Mouse (Mus musculus) embryonic facial prominence, embryonic 13.5 days (tissue): ENCODE measurements around the gene Fgf9. TPM values are rescaled to one million over a fixed set of nuclear protein-coding genes. Genes with fewer than 3 reads are reported as not detected.
A peak's percentile ranks its signal among the peaks of the same experiment; 100 is the strongest.

Experiments
- ATAC-seq: fragments of 200-750 bp; cut with Nextera tagmentation; 2 replicates; pipeline ENCODE4 v1.8.0; 2017; ENCODE audit warnings: low read depth; ENCODE audit not compliant: insufficient number of reproducible peaks, insufficient read depth, low FRiP score, low TSS enrichment
- H3K27ac ChIP-seq: fragments of 300-500 bp; sonication (generic); 2 replicates; pipeline ENCODE4 v1.5.1; 2015; ENCODE audit warnings: moderate library complexity, mild to moderate bottlenecking, inconsistent platforms
- H3K27me3 ChIP-seq: fragments of 300-500 bp; sonication (generic); 2 replicates; pipeline ENCODE4 v1.6.1; 2015; ENCODE audit warnings: mild to moderate bottlenecking, inconsistent platforms
- H3K36me3 ChIP-seq: fragments of 300-500 bp; sonication (generic); 2 replicates; pipeline ENCODE4 v1.6.1; 2015; ENCODE audit warnings: mild to moderate bottlenecking, inconsistent platforms
- H3K4me1 ChIP-seq: fragments of 300-500 bp; sonication (generic); 2 replicates; pipeline ENCODE4 v1.6.1; 2015; ENCODE audit warnings: inconsistent platforms
- H3K4me2 ChIP-seq: fragments of 300-500 bp; sonication (generic); 2 replicates; pipeline ENCODE4 v1.6.1; 2015; ENCODE audit warnings: moderate library complexity, mild to moderate bottlenecking, inconsistent platforms
- H3K4me3 ChIP-seq: fragments of 300-500 bp; sonication (generic); 2 replicates; pipeline ENCODE4 v1.5.1; 2015; ENCODE audit warnings: mild to moderate bottlenecking, inconsistent platforms
- H3K9ac ChIP-seq: fragments of 300-500 bp; sonication (generic); 2 replicates; pipeline ENCODE4 v1.6.1; 2015; ENCODE audit warnings: mild to moderate bottlenecking, inconsistent platforms
- H3K9me3 ChIP-seq: fragments of 300-500 bp; sonication (generic); 2 replicates; pipeline ENCODE4 v1.6.1; 2016; ENCODE audit warnings: inconsistent platforms
- WGBS: fragments of 180-500 bp; shearing (Covaris S2); methylation state at CpG from one replicate; pipeline ENCODE4 v1.1.7; 2015; ENCODE audit warnings: mixed read lengths; 5-methylcytosine and 5-hydroxymethylcytosine counted together
- polyA plus RNA-seq: library from polyadenylated mRNA; unstranded; fragments of >200 nt; fragmentation: Nextera tagmentation; extraction: Ambion mirVana; gene quantifications from 2 replicates; pipeline ENCODE4 v1.2.1, GENCODE M21; 2015

Gene Fgf9
- polyA plus RNA-seq = 7.5 and 10.4 TPM in 2 replicates

DNA sequence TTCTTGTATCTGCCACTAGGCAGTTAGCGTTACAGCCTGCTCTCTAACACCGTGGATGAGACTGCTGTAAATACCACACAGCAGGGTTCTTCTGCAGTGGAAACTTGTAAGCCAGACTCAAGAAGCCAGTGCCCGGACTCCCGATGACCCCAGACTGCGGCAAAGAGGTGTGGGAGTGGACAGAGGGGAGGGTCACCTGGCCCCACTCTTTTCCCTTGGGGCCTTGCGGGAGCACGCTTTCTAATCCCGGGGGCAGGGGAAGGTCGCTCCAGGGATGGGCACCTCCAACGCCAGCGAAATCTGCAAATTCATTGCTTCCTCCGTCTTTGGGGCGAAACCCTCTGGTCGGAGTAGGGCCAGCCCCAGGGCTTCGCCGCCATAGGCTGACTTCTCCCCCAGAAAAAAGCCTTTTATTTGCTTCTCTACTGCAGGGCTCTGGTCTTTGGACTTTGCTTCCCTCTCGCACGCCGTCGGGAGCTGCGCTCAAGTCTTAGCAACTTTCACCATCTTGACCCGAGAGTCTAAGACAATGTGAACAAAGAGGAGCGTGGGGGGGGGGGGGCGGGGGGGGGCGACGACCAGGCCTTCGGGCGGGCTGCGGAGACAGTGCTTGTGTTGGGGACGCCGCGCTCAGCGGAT lies at the start of gene Fgf9:
Gene Fgf9 (plus strand): TSS at position 67 of the 639 bp plus-strand sequence.
- Histone ChIP-seq H3K4me1 (peaks cover 49% of the 10 kb centered on the region), H3K27me3 (peaks cover 74% of the 10 kb centered on the region), H3K4me2 (peak within 1 kb of the TSS; percentile 94), H3K27ac (0 out of 2 replicates have a peak within 1 kb of the TSS, but pooled peaks have one; percentile 28), H3K36me3 (no peaks in the 10 kb centered on the region), H3K9ac (peak within 1 kb of the TSS; percentile 76), H3K9me3 (no peaks in the 10 kb centered on the region), H3K4me3 (peak within 1 kb of the TSS; percentile 57)
- under 1% methylated on average over 33 of the region's 33 CpGs for WGBS
- ATAC-seq = no peak

DNA sequence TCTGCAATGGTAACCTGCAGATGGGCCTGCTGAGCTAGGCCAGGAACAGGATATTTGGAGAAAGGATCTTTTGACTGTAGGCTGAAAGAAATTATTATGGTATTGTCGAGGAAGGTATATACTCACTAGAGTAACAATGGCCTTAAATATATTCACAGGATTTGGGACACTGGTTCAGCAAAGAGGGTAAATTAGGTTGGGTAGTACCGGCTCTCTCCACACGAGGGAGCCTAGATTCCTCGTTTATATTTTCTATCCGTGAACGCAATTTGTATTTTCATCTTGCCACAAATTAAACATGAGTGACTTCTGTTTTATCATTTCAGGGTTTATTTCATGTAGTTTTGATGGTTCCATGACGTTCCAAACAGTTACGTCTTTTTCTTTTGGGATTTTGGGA lies 35.8 kb upstream of the Fgf9 start:
- peaks cover 2% of the 10 kb centered on the region; the same call in 1 of the 2 replicates for H3K4me1 ChIP-seq

GRCm38 (mm10) chr14:58036174-58036573 lies 34.2 kb upstream of the Fgf9 start:
- no peaks in the 10 kb centered on the region for H3K9me3 ChIP-seq
- no peak overlapping the region for H3K4me2 ChIP-seq
- ATAC-seq = no peak
- 29% methylated on average over 6 of the region's 6 CpGs for WGBS
- H3K36me3 ChIP-seq = no peaks in the 10 kb centered on the region
- no peak overlapping the region for H3K9ac ChIP-seq
- H3K27me3 ChIP-seq = 0 out of 2 replicates have a peak, but pooled peaks cover 3% of the 10 kb centered on the region
- H3K4me3 ChIP-seq = no peak overlapping the region
- peaks cover 2% of the 10 kb centered on the region; the same call in 1 of the 2 replicates for H3K4me1 ChIP-seq
- H3K27ac ChIP-seq = no peak overlapping the region

More for the DNA sequence above, 35.8 kb upstream of the Fgf9 start:
- 7% methylated on average over 8 of the region's 8 CpGs for WGBS
- no peak for ATAC-seq
- Histone ChIP-seq H3K36me3 (no peaks in the 10 kb centered on the region), H3K4me3 (no peak overlapping the region), H3K4me2 (no peak overlapping the region), H3K9me3 (no peaks in the 10 kb centered on the region), H3K27ac (no peak overlapping the region), H3K9ac (no peak overlapping the region), H3K27me3 (0 out of 2 replicates have a peak, but pooled peaks cover 3% of the 10 kb centered on the region)

- Histone ChIP-seq H3K9me3 (no peaks in the 10 kb centered on the region), H3K4me2 (no peak overlapping the region), H3K27ac (no peak overlapping the region), H3K27me3 (no peaks in the 10 kb centered on the region), H3K36me3 (no peaks in the 10 kb centered on the region), H3K4me1 (no peaks in the 10 kb centered on the region), H3K4me3 (no peak overlapping the region), H3K9ac (no peak overlapping the region)
- WGBS = 88% methylated on average over 4 of the region's 4 CpGs
- ATAC-seq = no peak
Observed at GRCm38 (mm10) chr14:58046639-58047284, 23.6 kb upstream of the Fgf9 start.

GRCm38 (mm10) chr14:58050691-58051090 lies 19.7 kb upstream of the Fgf9 start:
- H3K9ac ChIP-seq = no peak overlapping the region
- no peaks in the 10 kb centered on the region for H3K27me3 ChIP-seq
- no peaks in the 10 kb centered on the region for H3K9me3 ChIP-seq
- H3K27ac ChIP-seq = no peak overlapping the region
- H3K4me2 ChIP-seq = no peak overlapping the region
- H3K4me3 ChIP-seq = no peak overlapping the region
- H3K4me1 ChIP-seq = no peaks in the 10 kb centered on the region
- 88% methylated on average over 5 of the region's 5 CpGs for WGBS
- ATAC-seq = no peak
- H3K36me3 ChIP-seq = no peaks in the 10 kb centered on the region

DNA sequence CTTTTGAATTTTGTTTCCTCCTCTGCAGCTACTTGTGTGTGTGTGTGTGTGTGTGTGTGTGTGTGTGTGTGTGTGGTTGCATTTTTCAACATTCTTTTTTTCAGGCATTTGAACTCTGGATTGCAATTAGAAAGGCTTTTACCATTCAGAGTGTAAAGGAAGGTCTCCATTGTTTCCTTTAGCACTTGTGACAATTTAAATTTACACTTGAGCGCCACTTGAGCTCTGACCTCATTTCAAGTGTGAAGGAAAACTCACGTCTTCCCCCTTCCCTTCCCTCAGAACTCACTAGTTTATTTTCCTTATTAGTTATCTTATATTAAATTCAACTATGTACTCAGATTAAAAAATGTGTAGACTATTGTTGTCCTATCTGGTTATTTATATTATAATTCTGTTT lies 2.8 kb upstream of the Fgf9 start:
- Histone ChIP-seq H3K27me3 (peaks cover 44% of the 10 kb centered on the region), H3K4me3 (no peak overlapping the region), H3K36me3 (no peaks in the 10 kb centered on the region), H3K9ac (no peak overlapping the region), H3K4me2 (no peak overlapping the region), H3K4me1 (peaks cover 22% of the 10 kb centered on the region), H3K27ac (no peak overlapping the region), H3K9me3 (no peaks in the 10 kb centered on the region)
- no peak for ATAC-seq
- WGBS = 65% methylated on average over 2 of the region's 2 CpGs

GRCm38 (mm10) chr14:58068641-58069040 lies 1.7 kb upstream of the Fgf9 start:
- Histone ChIP-seq H3K36me3 (no peaks in the 10 kb centered on the region), H3K4me3 (no peak overlapping the region), H3K9me3 (no peaks in the 10 kb centered on the region), H3K27me3 (peaks cover 54% of the 10 kb centered on the region), H3K4me2 (no peak overlapping the region), H3K27ac (no peak overlapping the region), H3K9ac (no peak overlapping the region), H3K4me1 (peaks cover 29% of the 10 kb centered on the region)
- WGBS = 52% methylated on average over 1 of the region's 1 CpGs
- no peak for ATAC-seq

GRCm38 (mm10) chr14:58069927-58070326 lies 420 bp upstream of the Fgf9 start:
- Histone ChIP-seq H3K9me3 (no peaks in the 10 kb centered on the region), H3K9ac (no peak overlapping the region), H3K27ac (no peak overlapping the region), H3K36me3 (no peaks in the 10 kb centered on the region), H3K4me1 (peaks cover 42% of the 10 kb centered on the region), H3K27me3 (peaks cover 67% of the 10 kb centered on the region), H3K4me3 (peak overlapping the region; percentile 57), H3K4me2 (peak overlapping the region; percentile 94)
- 2% methylated on average over 6 of the region's 6 CpGs for WGBS
- no peak for ATAC-seq

- Histone ChIP-seq H3K9me3 (no peaks in the 10 kb centered on the region), H3K27ac (0 out of 2 replicates have a peak overlapping the region, but pooled peaks have one; percentile 28)
- no peak for ATAC-seq
Observed at GRCm38 (mm10) chr14:58071120-58071641, 834 bp downstream of the Fgf9 start.

GRCm38 (mm10) chr14:58071830-58072770 lies 1.8 kb downstream of the Fgf9 start:
- under 1% methylated on average over 85 of the region's 85 CpGs for WGBS
- H3K27ac ChIP-seq = peak overlapping the region; percentile 62; the same call in 1 of the 2 replicates

More at GRCm38 (mm10) chr14:58071120-58071641, 834 bp downstream of the Fgf9 start:
- peak overlapping the region; percentile 94 for H3K4me2 ChIP-seq
- peak overlapping the region; percentile 76 for H3K9ac ChIP-seq
- peak overlapping the region; percentile 57 for H3K4me3 ChIP-seq
- no peaks in the 10 kb centered on the region for H3K36me3 ChIP-seq
- peaks cover 80% of the 10 kb centered on the region for H3K27me3 ChIP-seq
- 0% methylated on average over 31 of the region's 31 CpGs for WGBS
- H3K4me1 ChIP-seq = peaks cover 55% of the 10 kb centered on the region

More at GRCm38 (mm10) chr14:58071830-58072770, 1.8 kb downstream of the Fgf9 start:
- H3K27me3 ChIP-seq = peaks cover 89% of the 10 kb centered on the region
- peaks cover 60% of the 10 kb centered on the region for H3K4me1 ChIP-seq
- H3K4me2 ChIP-seq = peak overlapping the region; percentile 94
- H3K9ac ChIP-seq = peak overlapping the region; percentile 68
- no peaks in the 10 kb centered on the region for H3K36me3 ChIP-seq
- no peaks in the 10 kb centered on the region for H3K9me3 ChIP-seq
- ATAC-seq = peak; percentile 65; the same call in 1 of the 2 replicates
- H3K4me3 ChIP-seq = peak overlapping the region; percentile 57
